Mouse (Mus musculus): ENCODE data around the gene Dcaf11. TPM values are rescaled to one million over a fixed set of nuclear protein-coding genes. Genes with fewer than 3 reads are reported as not detected.

The Dcaf11 gene
- polyA plus RNA-seq, 1 experiment = 143 TPM

GRCm38 (mm10) chr14:55589771-55590448 lies 30.1 kb downstream of the Dcaf11 start:
- 39% methylated on average over 11 of the region's 11 CpGs for WGBS
- Histone ChIP-seq H3K27me3 (ENCODE audit: control insufficient read depth, insufficient read depth, low read length) (no peaks in the 10 kb centered on the region), H3K36me3 (ENCODE audit: control insufficient read depth, insufficient read depth, low read length) (peaks cover 25% of the 10 kb centered on the region), H3K4me1 (ENCODE audit: control insufficient read depth, insufficient read depth, insufficient read length, low read length) (peaks cover 7% of the 10 kb centered on the region), H3K27ac (ENCODE audit: insufficient read depth, low read depth, low read length) (peak overlapping the region; percentile 90), H3K4me3 (ENCODE audit: low read depth, low read length) (peak overlapping the region; percentile 86)
- no peak for TF ChIP-seq POLR2A (IDR thresholded peaks at IDR 0.05; ENCODE audit: low read depth, low read length)
- TF ChIP-seq CTCF (IDR thresholded peaks at IDR 0.05; ENCODE audit: extremely low read depth, insufficient read length, insufficient replicate concordance, low read depth, low read length) = no peak

DNA sequence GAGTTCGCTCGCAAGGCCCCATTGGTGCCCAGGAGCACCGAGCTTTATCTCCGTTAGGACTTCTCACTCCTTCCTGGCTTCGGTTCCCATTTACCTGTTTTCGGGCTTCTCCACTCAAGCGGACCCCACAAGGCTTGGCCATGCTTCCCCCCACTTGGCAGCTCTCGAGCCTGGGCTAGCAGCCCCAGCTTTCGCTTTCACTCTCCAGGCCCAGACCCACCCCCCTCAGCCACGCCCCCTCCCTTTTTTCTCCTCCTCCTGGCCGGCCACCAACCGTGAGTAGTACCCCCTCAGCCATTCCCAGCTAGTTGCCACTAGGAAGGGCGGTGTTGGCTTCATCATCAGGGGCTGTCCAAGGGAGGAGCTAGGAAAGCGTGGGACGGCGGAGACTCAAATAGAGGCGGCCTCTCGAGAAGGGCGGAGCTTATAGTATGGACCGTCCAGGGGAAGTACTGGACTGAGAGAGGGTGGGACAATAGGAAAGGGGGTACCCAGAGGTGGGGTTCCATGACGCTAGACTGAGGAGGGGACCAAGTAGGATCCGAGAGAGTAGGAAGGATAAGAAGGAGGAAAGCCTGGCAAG lies 31.0 kb downstream of the Dcaf11 start, which contains the start of gene Psme2:
Gene Psme2 (minus strand): TSS at position 366 of the 583 bp plus-strand sequence.
- under 1% methylated on average over 22 of the region's 22 CpGs for WGBS
- H3K4me3 ChIP-seq (ENCODE audit: low read depth, low read length) = peak within 1 kb of the TSS; percentile 86
- TF ChIP-seq POLR2A (IDR thresholded peaks at IDR 0.05; ENCODE audit: low read depth, low read length) (peak; percentile 52; the same call in 1 of the 2 replicates), CTCF (IDR thresholded peaks at IDR 0.05; ENCODE audit: extremely low read depth, insufficient read length, insufficient replicate concordance, low read depth, low read length) (no peak)

DNA sequence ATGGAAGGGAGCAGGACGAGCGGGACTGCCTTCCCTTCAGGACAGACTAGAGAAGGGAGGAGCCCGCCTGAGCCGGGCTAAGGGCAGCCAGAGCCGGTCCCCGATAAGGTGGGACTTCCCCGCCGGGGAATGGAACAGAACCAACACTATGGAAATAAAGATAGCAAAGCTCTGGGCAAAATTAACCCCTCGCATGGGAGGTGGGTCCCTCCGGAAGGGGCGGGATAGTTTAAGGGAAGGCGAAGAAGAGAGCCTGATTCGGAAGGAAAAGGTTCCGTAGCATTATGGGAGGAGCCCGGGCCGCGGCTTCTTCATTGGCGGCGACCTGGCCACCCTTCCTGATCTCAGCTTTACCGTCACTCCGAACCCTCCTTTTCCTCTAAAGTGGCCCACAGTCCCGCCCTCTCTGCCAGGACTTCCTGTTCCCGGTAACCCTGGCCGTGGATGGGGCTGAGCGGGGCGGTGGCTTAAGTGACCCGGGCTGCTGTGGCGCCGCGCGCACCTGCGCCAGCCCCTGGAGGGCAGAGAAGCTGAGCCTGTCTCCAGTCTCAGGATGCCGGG lies 31.6 kb downstream of the Dcaf11 start, which contains the start of gene Rnf31:
Gene Rnf31 (plus strand): TSS at position 378 of the 561 bp plus-strand sequence.
- WGBS = under 1% methylated on average over 33 of the region's 33 CpGs
- H3K4me3 ChIP-seq (ENCODE audit: low read depth, low read length) = peak within 1 kb of the TSS; percentile 86
- peaks cover 40% of the 10 kb centered on the region for H3K36me3 ChIP-seq (ENCODE audit: control insufficient read depth, insufficient read depth, low read length)

More for the DNA sequence above, 31.0 kb downstream of the Dcaf11 start, which contains the start of gene Psme2:
- Histone ChIP-seq H3K4me1 (ENCODE audit: control insufficient read depth, insufficient read depth, insufficient read length, low read length) (peaks cover 7% of the 10 kb centered on the region), H3K27me3 (ENCODE audit: control insufficient read depth, insufficient read depth, low read length) (no peaks in the 10 kb centered on the region), H3K27ac (ENCODE audit: insufficient read depth, low read depth, low read length) (peak within 1 kb of the TSS; percentile 99), H3K36me3 (ENCODE audit: control insufficient read depth, insufficient read depth, low read length) (peaks cover 35% of the 10 kb centered on the region)

GRCm38 (mm10) chr14:55592226-55592625 lies 32.4 kb downstream of the Dcaf11 start:
- TF ChIP-seq POLR2A (IDR thresholded peaks at IDR 0.05; ENCODE audit: low read depth, low read length) (no peak), CTCF (IDR thresholded peaks at IDR 0.05; ENCODE audit: extremely low read depth, insufficient read length, insufficient replicate concordance, low read depth, low read length) (no peak)
- Histone ChIP-seq H3K27me3 (ENCODE audit: control insufficient read depth, insufficient read depth, low read length) (no peaks in the 10 kb centered on the region), H3K27ac (ENCODE audit: insufficient read depth, low read depth, low read length) (peak overlapping the region; percentile 87), H3K4me1 (ENCODE audit: control insufficient read depth, insufficient read depth, insufficient read length, low read length) (peaks cover 7% of the 10 kb centered on the region), H3K36me3 (ENCODE audit: control insufficient read depth, insufficient read depth, low read length) (peaks cover 44% of the 10 kb centered on the region), H3K4me3 (ENCODE audit: low read depth, low read length) (peak overlapping the region; percentile 86)
- 1% methylated on average over 16 of the region's 16 CpGs for WGBS

More for the DNA sequence above, 31.6 kb downstream of the Dcaf11 start, which contains the start of gene Rnf31:
- no peak for TF ChIP-seq CTCF (IDR thresholded peaks at IDR 0.05; ENCODE audit: extremely low read depth, insufficient read length, insufficient replicate concordance, low read depth, low read length)
- peak; percentile 85 for TF ChIP-seq POLR2A (IDR thresholded peaks at IDR 0.05; ENCODE audit: low read depth, low read length)
- H3K27me3 ChIP-seq (ENCODE audit: control insufficient read depth, insufficient read depth, low read length) = no peaks in the 10 kb centered on the region
- H3K27ac ChIP-seq (ENCODE audit: insufficient read depth, low read depth, low read length) = peak within 1 kb of the TSS; percentile 99
- peaks cover 7% of the 10 kb centered on the region for H3K4me1 ChIP-seq (ENCODE audit: control insufficient read depth, insufficient read depth, insufficient read length, low read length)

DNA sequence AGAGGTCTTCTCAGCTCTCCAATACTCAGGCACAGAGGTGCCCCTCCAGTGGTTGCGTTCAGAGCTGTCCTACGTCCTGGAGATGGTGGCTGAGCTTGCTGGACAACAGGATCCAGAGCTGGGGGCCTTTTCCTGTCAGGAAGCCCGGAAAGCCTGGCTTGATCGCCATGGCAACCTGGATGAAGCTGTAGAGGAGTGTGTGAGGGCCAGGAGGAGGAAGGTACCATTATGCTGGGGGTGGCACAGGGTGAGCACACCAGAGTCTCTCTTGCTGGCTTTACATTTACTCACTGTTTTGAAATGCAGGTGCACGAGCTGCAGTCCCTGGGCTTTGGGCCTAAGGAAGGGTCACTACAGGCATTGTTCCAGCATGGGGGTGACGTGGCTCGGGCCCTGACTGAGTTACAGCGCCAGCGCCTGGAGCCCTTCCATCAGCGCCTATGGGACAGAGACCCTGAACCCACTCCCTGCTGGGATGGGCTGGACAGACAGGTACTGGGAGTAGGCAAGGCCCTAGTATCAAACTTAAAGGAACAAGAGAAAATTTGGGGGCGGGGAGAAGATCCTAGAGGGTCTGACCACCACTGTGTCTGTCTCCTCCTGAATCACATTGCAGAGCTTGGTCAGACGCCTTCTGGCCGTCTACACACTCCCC lies 36.4 kb downstream of the Dcaf11 start:
- Histone ChIP-seq H3K27ac (ENCODE audit: insufficient read depth, low read depth, low read length) (no peak overlapping the region), H3K36me3 (ENCODE audit: control insufficient read depth, insufficient read depth, low read length) (peaks cover 58% of the 10 kb centered on the region), H3K27me3 (ENCODE audit: control insufficient read depth, insufficient read depth, low read length) (no peaks in the 10 kb centered on the region), H3K4me1 (ENCODE audit: control insufficient read depth, insufficient read depth, insufficient read length, low read length) (peaks cover 4% of the 10 kb centered on the region), H3K4me3 (ENCODE audit: low read depth, low read length) (no peak overlapping the region)
- WGBS = 89% methylated on average over 13 of the region's 13 CpGs
- no peak for TF ChIP-seq POLR2A (IDR thresholded peaks at IDR 0.05; ENCODE audit: low read depth, low read length)
- no peak for TF ChIP-seq CTCF (IDR thresholded peaks at IDR 0.05; ENCODE audit: extremely low read depth, insufficient read length, insufficient replicate concordance, low read depth, low read length)

GRCm38 (mm10) chr14:55598521-55599390 lies 39.0 kb downstream of the Dcaf11 start:
- TF ChIP-seq CTCF (IDR thresholded peaks at IDR 0.05; ENCODE audit: extremely low read depth, insufficient read length, insufficient replicate concordance, low read depth, low read length) (no peak), POLR2A (IDR thresholded peaks at IDR 0.05; ENCODE audit: low read depth, low read length) (no peak)
- no peak overlapping the region for H3K4me3 ChIP-seq (ENCODE audit: low read depth, low read length)
- WGBS = 94% methylated on average over 21 of the region's 21 CpGs
- H3K4me1 ChIP-seq (ENCODE audit: control insufficient read depth, insufficient read depth, insufficient read length, low read length) = peaks cover 6% of the 10 kb centered on the region
- peaks cover 82% of the 10 kb centered on the region for H3K36me3 ChIP-seq (ENCODE audit: control insufficient read depth, insufficient read depth, low read length)
- no peak overlapping the region for H3K27ac ChIP-seq (ENCODE audit: insufficient read depth, low read depth, low read length)
- H3K27me3 ChIP-seq (ENCODE audit: control insufficient read depth, insufficient read depth, low read length) = no peaks in the 10 kb centered on the region

Measured in small intestine, adult 2 months (tissue).